Mouse (Mus musculus) hindbrain, embryonic 10.5 days (tissue): ENCODE data around the gene Ncam2. TPM values are rescaled to one million over a fixed set of nuclear protein-coding genes. Genes with fewer than 3 reads are reported as not detected.
"Not testable (repeated sequence)": the region's sequence is repeated elsewhere in the genome, so short reads cannot be mapped to it uniquely, and the experiment has no call there.

Experiments
- DNase-seq: peaks from one replicate; pipeline ENCODE4 v3.0.0-alpha.2; 2017; ENCODE audit warnings: low spot score
- H3K27ac ChIP-seq: fragments of 300-500 bp; sonication (generic); 2 replicates; pipeline ENCODE4 v1.5.1; 2016; ENCODE audit warnings: mild to moderate bottlenecking, moderate library complexity
- H3K27me3 ChIP-seq: fragments of 300-500 bp; sonication (generic); 2 replicates; pipeline ENCODE4 v1.6.1; 2016; ENCODE audit warnings: mild to moderate bottlenecking; ENCODE audit not compliant: poor library complexity, insufficient read depth, severe bottlenecking
- H3K36me3 ChIP-seq: fragments of 300-500 bp; sonication (generic); 2 replicates; pipeline ENCODE4 v1.6.1; 2016; ENCODE audit warnings: mild to moderate bottlenecking, moderate library complexity
- H3K4me1 ChIP-seq: fragments of 300-500 bp; sonication (generic); replicated peaks from 2 replicates; pipeline ENCODE4 v1.6.1; 2016; ENCODE audit warnings: mild to moderate bottlenecking
- H3K4me3 ChIP-seq: fragments of 300-500 bp; sonication (generic); 2 replicates; pipeline ENCODE4 v1.5.1; 2016; ENCODE audit warnings: mild to moderate bottlenecking, moderate library complexity
- H3K9me3 ChIP-seq: fragments of 300-500 bp; sonication (generic); 2 replicates; pipeline ENCODE4 v1.6.1; 2016; ENCODE audit warnings: mild to moderate bottlenecking, moderate library complexity
- WGBS: fragments of 180-500 bp; shearing (Covaris S2); methylation state at CpG from one replicate; pipeline ENCODE4 v1.1.7; 2016; 5-methylcytosine and 5-hydroxymethylcytosine counted together
- polyA plus RNA-seq: library from polyadenylated mRNA; unstranded; fragments of >200 nt; fragmentation: Nextera tagmentation; extraction: Ambion mirVana; gene quantifications from 2 replicates; pipeline ENCODE4 v1.2.1, GENCODE M21; 2016

Ncam2 gene
- polyA plus RNA-seq, 1 experiment from 2014 or later, result 0.71 TPM

DNA sequence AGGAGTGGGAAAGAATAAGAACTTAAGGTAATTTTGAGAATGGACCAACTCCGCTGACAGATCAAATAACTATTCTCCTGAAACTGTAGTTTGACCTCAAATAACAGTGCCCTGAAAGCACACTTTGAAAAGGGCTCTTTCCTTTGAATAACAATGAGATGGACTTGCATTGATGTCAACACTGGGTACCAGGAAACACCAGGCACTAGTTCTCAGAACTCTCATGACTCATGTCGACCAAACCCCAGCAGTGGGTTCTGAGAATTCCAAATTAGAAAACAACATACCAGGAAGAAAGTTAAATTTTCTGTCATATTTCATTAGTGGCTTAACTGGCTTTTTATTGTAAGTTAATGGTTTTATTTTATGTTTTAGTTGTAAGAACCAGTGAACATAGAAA, 165.4 kb downstream of the Ncam2 start:
- DNase-seq, result no peak
- no peaks in the 10 kb centered on the region for H3K9me3 ChIP-seq
- 69% methylated on average over 2 of the region's 2 CpGs for WGBS
- H3K36me3 ChIP-seq, result no peaks in the 10 kb centered on the region
- no peaks in the 10 kb centered on the region for H3K4me1 ChIP-seq
- no peak overlapping the region for H3K27ac ChIP-seq
- H3K4me3 ChIP-seq, result no peak overlapping the region
- H3K27me3 ChIP-seq, result no peaks in the 10 kb centered on the region

DNA sequence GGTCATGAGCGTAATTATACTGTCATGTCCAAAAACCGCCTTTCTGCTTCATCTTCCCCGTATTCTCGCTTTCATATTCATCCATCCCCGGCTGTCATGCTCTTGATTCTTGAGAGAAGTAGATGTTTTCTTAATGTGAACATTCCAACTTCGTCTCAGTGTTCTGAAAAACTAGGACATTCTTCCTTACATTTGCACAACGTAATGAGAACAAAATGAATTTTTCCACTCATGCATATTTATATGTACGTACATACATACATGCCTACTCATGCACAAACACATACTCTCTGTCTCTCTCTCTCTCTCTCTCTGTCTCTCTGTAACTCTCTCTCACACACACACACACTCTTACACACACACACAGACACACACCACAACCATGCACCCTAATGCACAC, 173.7 kb downstream of the Ncam2 start:
- H3K27ac ChIP-seq, result no peak overlapping the region
- no peak for DNase-seq
- H3K4me3 ChIP-seq, result no peak overlapping the region
- H3K9me3 ChIP-seq, result no peaks in the 10 kb centered on the region
- H3K36me3 ChIP-seq, result no peaks in the 10 kb centered on the region
- no peaks in the 10 kb centered on the region for H3K27me3 ChIP-seq
- no peaks in the 10 kb centered on the region for H3K4me1 ChIP-seq
- WGBS, result 92% methylated on average over 8 of the region's 8 CpGs

DNA sequence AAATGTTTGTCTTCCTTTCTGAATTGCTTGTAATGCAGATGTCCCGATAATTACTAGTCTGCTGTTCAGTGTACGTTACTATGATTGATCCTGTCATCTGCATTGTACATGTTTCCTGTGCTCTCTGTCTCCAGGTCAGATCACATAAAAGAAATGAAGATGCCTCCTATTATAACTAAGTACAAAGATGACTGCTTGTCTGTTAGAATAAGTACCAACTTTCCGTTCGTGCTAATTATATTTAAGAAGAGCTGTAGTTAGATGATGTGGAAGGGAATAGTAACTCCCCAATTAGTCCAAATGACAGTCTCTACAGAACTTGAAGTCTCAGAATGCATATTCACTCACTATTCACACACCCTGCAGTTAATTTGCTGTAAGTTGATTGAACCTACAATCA, 179.9 kb downstream of the Ncam2 start:
- Histone ChIP-seq H3K27ac (no peak overlapping the region), H3K9me3 (no peaks in the 10 kb centered on the region), H3K4me1 (no peaks in the 10 kb centered on the region), H3K27me3 (no peaks in the 10 kb centered on the region), H3K36me3 (no peaks in the 10 kb centered on the region), H3K4me3 (no peak overlapping the region)
- DNase-seq, result no peak
- 88% methylated on average over 4 of the region's 4 CpGs for WGBS

- Histone ChIP-seq H3K4me3 (no peak overlapping the region), H3K36me3 (no peaks in the 10 kb centered on the region), H3K27me3 (no peaks in the 10 kb centered on the region), H3K27ac (no peak overlapping the region), H3K4me1 (no peaks in the 10 kb centered on the region), H3K9me3 (no peaks in the 10 kb centered on the region)
- no peak for DNase-seq
- 86% methylated on average over 2 of the region's 2 CpGs for WGBS
These were observed 188.1 kb downstream of the Ncam2 start for GRCm38 (mm10) chr16:81388646-81389045.

GRCm38 (mm10) chr16:81434559-81434958, 234.1 kb downstream of the Ncam2 start:
- H3K4me3 ChIP-seq, result no peak overlapping the region
- 89% methylated on average over 7 of the region's 7 CpGs for WGBS
- no peak for DNase-seq

GRCm38 (mm10) chr16:81437091-81437867, 236.8 kb downstream of the Ncam2 start:
- no peak overlapping the region for H3K27ac ChIP-seq
- H3K4me3 ChIP-seq, result no peak overlapping the region
- no peaks in the 10 kb centered on the region for H3K9me3 ChIP-seq
- H3K4me1 ChIP-seq, result no peaks in the 10 kb centered on the region
- DNase-seq, result no peak
- WGBS, result 91% methylated on average over 5 of the region's 5 CpGs
- no peaks in the 10 kb centered on the region for H3K27me3 ChIP-seq
- no peaks in the 10 kb centered on the region for H3K36me3 ChIP-seq

More at GRCm38 (mm10) chr16:81434559-81434958, 234.1 kb downstream of the Ncam2 start:
- Histone ChIP-seq H3K27me3 (no peaks in the 10 kb centered on the region), H3K4me1 (no peaks in the 10 kb centered on the region), H3K36me3 (no peaks in the 10 kb centered on the region), H3K27ac (no peak overlapping the region), H3K9me3 (no peaks in the 10 kb centered on the region)

DNA sequence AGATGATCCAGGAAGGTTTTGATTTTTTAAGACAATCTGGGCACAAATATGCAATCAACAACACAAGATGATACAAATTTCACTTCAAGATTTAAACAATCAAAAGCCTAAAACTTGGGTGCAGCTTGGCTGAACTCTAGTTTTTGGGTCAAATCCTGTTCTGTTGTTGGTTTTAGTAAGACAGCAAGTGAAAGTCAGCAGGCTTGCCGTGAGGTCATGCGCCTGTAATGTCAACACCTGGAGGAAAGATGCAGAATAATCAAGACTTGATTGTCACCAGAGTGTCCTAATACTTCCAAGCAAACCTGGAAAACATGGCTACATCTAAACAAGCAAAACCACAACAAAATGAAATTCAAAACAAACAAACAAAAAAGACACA, 237.4 kb downstream of the Ncam2 start:
- no peak for DNase-seq
- Histone ChIP-seq H3K9me3 (no peaks in the 10 kb centered on the region), H3K4me1 (no peaks in the 10 kb centered on the region), H3K36me3 (no peaks in the 10 kb centered on the region), H3K27me3 (no peaks in the 10 kb centered on the region), H3K4me3 (no peak overlapping the region), H3K27ac (no peak overlapping the region)
- WGBS, result 91% methylated on average over 2 of the region's 2 CpGs

DNA sequence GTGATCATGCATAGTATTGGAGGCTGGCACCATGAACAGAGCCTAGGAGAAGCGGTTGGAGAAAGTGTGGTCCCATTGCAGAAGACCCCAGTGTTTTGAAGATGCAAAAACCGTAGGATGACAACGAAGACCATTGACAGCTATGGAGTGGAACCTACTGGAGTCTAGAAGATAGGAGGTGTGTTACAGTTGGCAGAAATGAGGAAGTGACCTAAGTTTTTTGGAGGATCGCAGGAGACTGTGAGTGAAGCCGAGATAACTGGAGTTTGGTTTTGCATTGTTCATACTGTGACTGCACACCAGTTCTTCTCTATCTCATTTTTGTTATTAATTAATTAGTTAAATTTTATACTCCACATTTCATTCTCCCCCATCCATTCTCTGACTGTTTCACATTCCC, 250.4 kb downstream of the Ncam2 start:
- no peaks in the 10 kb centered on the region for H3K9me3 ChIP-seq
- H3K4me1 ChIP-seq, result no peaks in the 10 kb centered on the region
- H3K27me3 ChIP-seq, result no peaks in the 10 kb centered on the region
- no peak overlapping the region for H3K4me3 ChIP-seq
- no peak for DNase-seq
- no peak overlapping the region for H3K27ac ChIP-seq
- no peaks in the 10 kb centered on the region for H3K36me3 ChIP-seq
- WGBS, result 94% methylated on average over 5 of the region's 5 CpGs

- no peaks in the 10 kb centered on the region for H3K9me3 ChIP-seq
- WGBS, result 68% methylated on average over 2 of the region's 2 CpGs
- no peak for DNase-seq
These were observed 252.5 kb downstream of the Ncam2 start for GRCm38 (mm10) chr16:81452988-81453387.

GRCm38 (mm10) chr16:81454472-81454871, 254.0 kb downstream of the Ncam2 start:
- WGBS, result 96% methylated on average over 2 of the region's 2 CpGs
- no peaks in the 10 kb centered on the region for H3K4me1 ChIP-seq

More at GRCm38 (mm10) chr16:81452988-81453387, 252.5 kb downstream of the Ncam2 start:
- H3K4me3 ChIP-seq, result no peak overlapping the region
- no peaks in the 10 kb centered on the region for H3K36me3 ChIP-seq
- H3K27ac ChIP-seq, result no peak overlapping the region
- H3K4me1 ChIP-seq, result no peaks in the 10 kb centered on the region
- no peaks in the 10 kb centered on the region for H3K27me3 ChIP-seq

GRCm38 (mm10) chr16:81462731-81463130, 262.2 kb downstream of the Ncam2 start:
- H3K27ac ChIP-seq, H3K4me3 ChIP-seq, H3K36me3 ChIP-seq, H3K9me3 ChIP-seq, H3K27me3 ChIP-seq, DNase-seq, H3K4me1 ChIP-seq: not testable (repeated sequence)
- WGBS, result 95% methylated on average over 2 of the region's 2 CpGs

More at GRCm38 (mm10) chr16:81454472-81454871, 254.0 kb downstream of the Ncam2 start:
- no peaks in the 10 kb centered on the region for H3K36me3 ChIP-seq
- DNase-seq, result no peak
- H3K9me3 ChIP-seq, result no peaks in the 10 kb centered on the region
- H3K27ac ChIP-seq, result no peak overlapping the region
- no peak overlapping the region for H3K4me3 ChIP-seq
- no peaks in the 10 kb centered on the region for H3K27me3 ChIP-seq

DNA sequence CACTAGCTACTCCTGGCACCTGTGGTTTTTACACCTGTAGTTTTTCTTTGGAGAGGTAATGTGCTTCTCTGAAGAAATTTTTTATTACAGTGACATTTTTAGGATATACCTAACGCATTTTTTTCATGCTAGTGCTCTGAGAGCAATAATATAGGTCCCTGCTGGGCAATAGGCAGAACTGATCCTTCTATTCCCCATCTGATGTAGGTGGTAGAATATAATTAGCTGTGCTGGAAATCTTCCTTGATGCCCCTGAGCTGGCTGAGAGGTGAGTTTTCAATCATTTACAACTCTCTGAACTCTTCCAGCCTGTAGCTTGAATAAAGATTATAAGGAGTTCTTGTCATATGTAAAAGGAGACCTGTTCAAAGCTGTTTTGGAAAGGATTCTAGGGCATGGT, 272.4 kb downstream of the Ncam2 start:
- Histone ChIP-seq H3K4me1 (no peaks in the 10 kb centered on the region), H3K27me3 (no peaks in the 10 kb centered on the region), H3K36me3 (no peaks in the 10 kb centered on the region), H3K27ac (no peak overlapping the region), H3K9me3 (no peaks in the 10 kb centered on the region), H3K4me3 (no peak overlapping the region)
- WGBS, result 75% methylated on average over 1 of the region's 1 CpGs
- no peak for DNase-seq

DNA sequence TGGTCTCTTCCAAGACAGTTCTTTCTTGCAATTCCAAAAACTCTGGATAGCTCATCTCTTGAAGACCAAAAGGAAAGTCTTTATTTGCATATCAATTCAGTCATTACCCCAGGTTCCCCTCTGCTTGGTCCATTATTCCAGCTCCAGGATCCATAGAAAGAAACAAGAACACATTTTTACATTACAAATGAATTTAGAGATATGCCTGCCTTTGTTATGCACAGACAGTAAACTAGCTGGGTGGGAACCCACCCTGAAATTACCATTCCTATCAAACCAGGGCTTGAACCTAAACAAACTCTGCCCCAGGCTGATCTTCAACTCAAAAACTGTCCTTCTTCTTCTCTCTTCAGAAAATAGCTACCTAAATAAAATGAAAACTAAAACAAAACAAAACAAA, 280.6 kb downstream of the Ncam2 start:
- H3K27ac ChIP-seq, result no peak overlapping the region
- H3K9me3 ChIP-seq, result no peaks in the 10 kb centered on the region
- H3K4me3 ChIP-seq, result no peak overlapping the region
- H3K4me1 ChIP-seq, result no peaks in the 10 kb centered on the region
- no peaks in the 10 kb centered on the region for H3K27me3 ChIP-seq
- DNase-seq, result no peak
- H3K36me3 ChIP-seq, result no peaks in the 10 kb centered on the region

DNA sequence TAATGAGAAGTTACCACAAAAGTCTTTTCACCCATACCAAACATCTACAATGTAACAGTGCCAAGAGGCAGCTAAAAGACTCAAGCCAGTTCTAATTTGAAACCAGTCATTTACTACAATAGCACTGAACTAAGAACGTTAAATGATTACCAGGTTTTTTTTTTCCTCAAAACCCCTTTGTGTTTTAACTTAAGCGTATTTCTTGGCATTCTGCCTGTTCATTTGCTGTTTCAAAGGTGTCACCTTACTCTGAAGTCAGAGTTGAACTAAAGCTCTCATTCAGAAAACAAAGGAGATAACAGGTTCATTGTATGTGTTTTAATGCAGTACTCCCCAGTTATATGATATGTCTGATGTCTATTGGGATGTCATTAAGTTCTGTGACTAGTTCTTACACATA, 295.6 kb downstream of the Ncam2 start:
- Histone ChIP-seq H3K27ac (no peak overlapping the region), H3K36me3 (no peaks in the 10 kb centered on the region), H3K4me3 (no peak overlapping the region), H3K9me3 (no peaks in the 10 kb centered on the region), H3K27me3 (no peaks in the 10 kb centered on the region), H3K4me1 (no peaks in the 10 kb centered on the region)
- no peak for DNase-seq
- WGBS, result 71% methylated on average over 2 of the region's 2 CpGs
